In the genomic region with DNA sequence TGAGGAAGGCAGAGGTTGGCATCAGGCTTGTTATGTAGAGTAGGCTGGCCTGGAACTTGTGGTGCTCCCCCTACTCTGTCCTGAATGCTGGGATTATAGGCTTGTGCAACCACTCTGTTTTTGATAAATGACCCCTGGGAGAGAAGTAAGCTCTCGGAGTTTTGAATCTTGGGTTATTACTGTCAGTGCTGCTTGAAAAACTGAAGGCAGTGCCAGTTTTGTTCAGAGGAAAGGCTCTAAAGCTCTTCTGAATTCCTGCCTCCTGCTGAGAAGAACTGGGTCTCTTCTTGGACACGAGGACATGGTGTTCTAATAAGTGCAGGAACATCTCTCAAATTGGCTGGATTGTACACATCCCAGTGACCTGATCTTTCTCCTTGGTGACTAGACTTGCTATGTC, we compare ENCODE assay signal across 14 mouse cellular contexts.
"Had no signal": no experiment of that assay in that cellular context is flagged by ENCODE, and none has a peak within 500 bp of the region (broad histone marks: within the 10 kb centered on the region; RNA-seq: fewer than 3 reads in every experiment).

No protein-coding gene starts in this region.

- H3K4me2 ChIP-seq: limb, embryonic 12.5 days; liver, embryonic 11.5 days; liver, embryonic 15.5 days; midbrain, embryonic 13.5 days had no signal

- H3K4me3 ChIP-seq: layer of hippocampus, adult 2 months; limb, embryonic 12.5 days; liver, embryonic 15.5 days; midbrain, embryonic 13.5 days had no signal

- H3K4me1 ChIP-seq: limb, embryonic 12.5 days; midbrain, embryonic 13.5 days had no signal

- H3K9me3 ChIP-seq: limb, embryonic 12.5 days; liver, embryonic 15.5 days; midbrain, embryonic 13.5 days had no signal

- DNase-seq: kidney, postnatal 4 days; lung, adult 2 months; lung, postnatal 36 days; right cerebral cortex, postnatal 14 days; thymus, adult 2 months; thymus, postnatal 25 days had no signal

- H3K27me3 ChIP-seq: limb, embryonic 12.5 days; liver, embryonic 15.5 days; midbrain, embryonic 13.5 days had no signal

- H3K27ac ChIP-seq: layer of hippocampus, adult 2 months; limb, embryonic 12.5 days; liver, embryonic 15.5 days; midbrain, embryonic 13.5 days; stomach, postnatal 0 days had no signal

- H3K36me3 ChIP-seq: limb, embryonic 12.5 days; liver, embryonic 15.5 days; midbrain, embryonic 13.5 days had no signal

- ATAC-seq: intestine, postnatal 0 days; lung, postnatal 0 days; midbrain, embryonic 13.5 days had no signal

- H3K9ac ChIP-seq: limb, embryonic 12.5 days; liver, embryonic 15.5 days; midbrain, embryonic 13.5 days had no signal
